Mouse (Mus musculus): Measurements from ENCODE around the gene Schip1. TPM values are rescaled to one million over a fixed set of nuclear protein-coding genes. Genes with fewer than 3 reads are reported as not detected.
"Not testable (repeated sequence)": the region's sequence is repeated elsewhere in the genome, so short reads cannot be mapped to it uniquely, and the experiment has no call there.

Gene Schip1
- polyA plus RNA-seq, 1 experiment from 2014 or later, result 5.0 TPM

- no peak for ATAC-seq
- no peaks in the 10 kb centered on the region for H3K9me3 ChIP-seq (replicated peaks)
- H3K27me3 ChIP-seq (replicated peaks), result no peaks in the 10 kb centered on the region
- H3K27ac ChIP-seq, result no peak overlapping the region
- no peaks in the 10 kb centered on the region for H3K36me3 ChIP-seq
- 61% methylated on average over 9 of the region's 9 CpGs for WGBS (ENCODE audit: insufficient replicate concordance)
- H3K4me1 ChIP-seq, result no peaks in the 10 kb centered on the region
- H3K4me3 ChIP-seq, result no peak overlapping the region
- no peak overlapping the region for H3K9ac ChIP-seq
- H3K4me2 ChIP-seq, result no peak overlapping the region
Measured at GRCm38 (mm10) chr3:68071395-68072386, 7.1 kb downstream of the Schip1 start.

- H3K4me3 ChIP-seq, result no peak overlapping the region
- H3K36me3 ChIP-seq, result no peaks in the 10 kb centered on the region
- no peak overlapping the region for H3K9ac ChIP-seq
- H3K9me3 ChIP-seq (replicated peaks), result no peaks in the 10 kb centered on the region
- H3K4me2 ChIP-seq, result no peak overlapping the region
- H3K27me3 ChIP-seq (replicated peaks), result no peaks in the 10 kb centered on the region
- no peak for ATAC-seq
- H3K4me1 ChIP-seq, result no peaks in the 10 kb centered on the region
- H3K27ac ChIP-seq, result no peak overlapping the region
- WGBS (ENCODE audit: insufficient replicate concordance), result 59% methylated on average over 4 of the region's 4 CpGs
Measured at GRCm38 (mm10) chr3:68077406-68077805, 12.8 kb downstream of the Schip1 start.

DNA sequence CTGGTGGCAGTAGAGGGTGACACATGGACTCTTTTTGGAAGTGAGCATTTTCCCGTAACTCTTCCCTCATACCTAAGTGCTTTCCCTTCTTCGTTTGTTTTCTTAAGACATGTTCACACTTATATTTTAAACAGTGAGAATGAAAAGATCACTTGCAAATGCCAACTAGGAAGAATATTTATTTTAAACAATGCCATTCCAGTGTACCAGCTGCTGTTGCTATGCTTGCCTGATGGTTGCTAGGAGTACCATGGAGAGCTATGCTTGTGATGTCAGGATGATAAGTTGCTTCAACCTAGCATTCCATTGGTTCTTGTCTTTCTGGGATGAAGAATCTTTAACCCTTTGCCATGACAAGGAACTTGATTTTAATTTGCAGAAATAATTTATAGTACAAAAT is 20.4 kb downstream of the Schip1 start:
- Histone ChIP-seq H3K4me2 (no peak overlapping the region), H3K27me3 (replicated peaks) (no peaks in the 10 kb centered on the region), H3K36me3 (no peaks in the 10 kb centered on the region), H3K4me1 (no peaks in the 10 kb centered on the region), H3K27ac (no peak overlapping the region), H3K4me3 (no peak overlapping the region), H3K9me3 (replicated peaks) (no peaks in the 10 kb centered on the region), H3K9ac (no peak overlapping the region)
- no peak for ATAC-seq
- 69% methylated on average over 2 of the region's 2 CpGs for WGBS (ENCODE audit: insufficient replicate concordance)

DNA sequence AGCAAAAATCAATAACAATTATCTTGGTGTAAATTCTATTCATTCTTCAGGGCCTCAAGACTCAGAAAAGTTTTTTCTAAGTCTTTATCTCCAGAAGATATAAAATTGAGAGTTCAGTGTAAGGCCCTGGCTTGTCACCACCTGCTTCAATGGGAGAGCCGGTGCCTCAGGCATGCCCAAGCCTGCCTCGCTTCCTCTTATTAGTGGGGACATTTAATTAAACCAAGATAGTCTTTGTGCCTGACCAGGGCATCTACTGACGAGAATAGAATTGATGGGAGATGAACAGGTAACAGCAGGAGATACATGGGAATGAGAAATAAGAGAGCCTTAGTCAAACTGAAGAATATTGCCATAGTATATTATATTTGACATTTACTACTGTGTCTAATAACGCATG is 27.5 kb downstream of the Schip1 start:
- no peak overlapping the region for H3K4me3 ChIP-seq
- no peaks in the 10 kb centered on the region for H3K4me1 ChIP-seq
- no peak overlapping the region for H3K4me2 ChIP-seq
- H3K27me3 ChIP-seq (replicated peaks), result no peaks in the 10 kb centered on the region
- H3K27ac ChIP-seq, result no peak overlapping the region
- no peak overlapping the region for H3K9ac ChIP-seq
- ATAC-seq, result no peak
- 73% methylated on average over 4 of the region's 4 CpGs for WGBS (ENCODE audit: insufficient replicate concordance)
- H3K9me3 ChIP-seq (replicated peaks), result no peaks in the 10 kb centered on the region
- no peaks in the 10 kb centered on the region for H3K36me3 ChIP-seq

- H3K36me3 ChIP-seq, result no peaks in the 10 kb centered on the region
- H3K27me3 ChIP-seq (replicated peaks), result no peaks in the 10 kb centered on the region
- no peak overlapping the region for H3K4me3 ChIP-seq
- H3K9me3 ChIP-seq (replicated peaks), result no peaks in the 10 kb centered on the region
- no peaks in the 10 kb centered on the region for H3K4me1 ChIP-seq
- no peak overlapping the region for H3K4me2 ChIP-seq
- no peak overlapping the region for H3K9ac ChIP-seq
- ATAC-seq, result no peak
- WGBS (ENCODE audit: insufficient replicate concordance), result 67% methylated on average over 4 of the region's 4 CpGs
- H3K27ac ChIP-seq, result no peak overlapping the region
Measured at GRCm38 (mm10) chr3:68096724-68097431, 32.3 kb downstream of the Schip1 start.

GRCm38 (mm10) chr3:68099561-68099960 is 35.0 kb downstream of the Schip1 start:
- 69% methylated on average over 6 of the region's 6 CpGs for WGBS (ENCODE audit: insufficient replicate concordance)
- H3K27ac ChIP-seq; H3K9ac ChIP-seq; H3K4me1 ChIP-seq; H3K4me2 ChIP-seq; H3K27me3 ChIP-seq (replicated peaks); H3K9me3 ChIP-seq (replicated peaks); ATAC-seq; H3K4me3 ChIP-seq; H3K36me3 ChIP-seq: not testable (repeated sequence)

DNA sequence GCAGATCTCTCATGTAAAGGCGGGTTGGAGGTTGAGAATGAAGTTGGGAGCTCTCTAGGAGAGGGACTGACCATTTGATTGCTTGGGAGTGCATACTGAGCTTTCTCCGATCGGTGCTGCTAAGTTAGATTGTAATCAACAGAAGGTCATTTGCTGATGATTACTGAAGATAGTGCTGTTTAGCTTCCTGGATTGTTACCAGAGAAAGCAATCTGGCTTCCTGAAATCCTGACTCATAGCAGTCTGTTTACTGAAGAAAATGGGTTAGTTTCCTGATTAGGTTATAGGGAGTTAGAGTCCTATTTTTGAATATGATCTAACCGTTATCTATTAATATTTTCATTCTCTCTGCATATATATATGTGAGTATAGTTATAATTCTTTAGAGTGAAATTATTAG is 36.7 kb downstream of the Schip1 start:
- 46% methylated on average over 4 of the region's 4 CpGs for WGBS (ENCODE audit: insufficient replicate concordance)
- H3K4me3 ChIP-seq, result no peak overlapping the region
- H3K9ac ChIP-seq, result no peak overlapping the region
- H3K36me3 ChIP-seq, result no peaks in the 10 kb centered on the region
- no peak overlapping the region for H3K4me2 ChIP-seq
- H3K9me3 ChIP-seq (replicated peaks), result no peaks in the 10 kb centered on the region
- H3K27ac ChIP-seq, result no peak overlapping the region
- H3K4me1 ChIP-seq, result no peaks in the 10 kb centered on the region
- no peaks in the 10 kb centered on the region for H3K27me3 ChIP-seq (replicated peaks)
- no peak for ATAC-seq

- no peak overlapping the region for H3K4me3 ChIP-seq
- no peaks in the 10 kb centered on the region for H3K9me3 ChIP-seq (replicated peaks)
- no peaks in the 10 kb centered on the region for H3K4me1 ChIP-seq
- H3K27me3 ChIP-seq (replicated peaks), result no peaks in the 10 kb centered on the region
- H3K36me3 ChIP-seq, result no peaks in the 10 kb centered on the region
- no peak overlapping the region for H3K4me2 ChIP-seq
- WGBS (ENCODE audit: insufficient replicate concordance), result 51% methylated on average over 2 of the region's 2 CpGs
- H3K9ac ChIP-seq, result no peak overlapping the region
- no peak for ATAC-seq
- no peak overlapping the region for H3K27ac ChIP-seq
Measured at GRCm38 (mm10) chr3:68105081-68105685, 40.6 kb downstream of the Schip1 start.

- WGBS (ENCODE audit: insufficient replicate concordance), result 45% methylated on average over 5 of the region's 5 CpGs
- Histone ChIP-seq H3K9ac (no peak overlapping the region), H3K9me3 (replicated peaks) (no peaks in the 10 kb centered on the region), H3K36me3 (no peaks in the 10 kb centered on the region), H3K27me3 (replicated peaks) (no peaks in the 10 kb centered on the region), H3K4me1 (no peaks in the 10 kb centered on the region), H3K4me2 (no peak overlapping the region), H3K27ac (no peak overlapping the region), H3K4me3 (no peak overlapping the region)
- no peak for ATAC-seq
Measured at GRCm38 (mm10) chr3:68121338-68121737, 56.7 kb downstream of the Schip1 start.

- Histone ChIP-seq H3K4me3 (no peak overlapping the region), H3K4me1 (no peaks in the 10 kb centered on the region), H3K9me3 (replicated peaks) (no peaks in the 10 kb centered on the region), H3K27ac (no peak overlapping the region), H3K4me2 (no peak overlapping the region), H3K9ac (no peak overlapping the region), H3K36me3 (no peaks in the 10 kb centered on the region), H3K27me3 (replicated peaks) (no peaks in the 10 kb centered on the region)
- no peak for ATAC-seq
- 62% methylated on average over 6 of the region's 6 CpGs for WGBS (ENCODE audit: insufficient replicate concordance)
Measured at GRCm38 (mm10) chr3:68126284-68126856, 61.8 kb downstream of the Schip1 start.

DNA sequence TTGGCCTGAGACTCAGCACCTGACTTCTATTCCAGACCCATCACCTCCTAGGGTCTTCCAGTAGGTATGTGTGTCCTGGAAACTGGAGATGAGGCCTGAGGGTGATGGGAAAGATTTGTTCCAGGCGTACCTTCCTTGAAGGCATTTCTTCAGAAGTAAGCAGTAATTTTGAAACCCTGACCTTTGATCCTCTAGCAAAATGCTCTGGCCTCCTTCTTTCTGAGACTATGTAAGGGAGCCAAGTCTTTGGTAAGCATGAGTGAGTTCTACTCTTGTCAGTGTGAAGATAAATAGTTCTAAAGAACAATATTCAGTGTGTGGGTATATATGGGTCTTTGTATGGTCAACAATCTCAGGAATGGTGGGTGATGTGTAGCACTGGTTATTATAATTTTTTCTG is 65.8 kb downstream of the Schip1 start:
- Histone ChIP-seq H3K9me3 (replicated peaks) (no peaks in the 10 kb centered on the region), H3K27me3 (replicated peaks) (no peaks in the 10 kb centered on the region), H3K9ac (no peak overlapping the region), H3K4me3 (no peak overlapping the region), H3K36me3 (no peaks in the 10 kb centered on the region), H3K4me1 (no peaks in the 10 kb centered on the region), H3K4me2 (no peak overlapping the region), H3K27ac (no peak overlapping the region)
- 63% methylated on average over 1 of the region's 1 CpGs for WGBS (ENCODE audit: insufficient replicate concordance)
- ATAC-seq, result no peak

Measured in liver, embryonic 12.5 days (tissue).